Mouse (Mus musculus): ENCODE measurements around the gene Actl11. TPM values are rescaled to one million over a fixed set of nuclear protein-coding genes. Genes with fewer than 3 reads are reported as not detected.
A peak's percentile ranks its signal among the peaks of the same experiment; 100 is the strongest.

Gene Actl11
- polyA plus RNA-seq, 1 experiment from 2014 or later: not detected

- Histone ChIP-seq H3K4me3 (no peak overlapping the region), H3K4me1 (peaks cover 15% of the 10 kb centered on the region), H3K27ac (replicated peaks) (no peak overlapping the region), H3K27me3 (no peaks in the 10 kb centered on the region), H3K4me2 (replicated peaks) (no peak overlapping the region), H3K36me3 (peaks cover 6% of the 10 kb centered on the region; the same call in 1 of the 2 replicates), H3K9me3 (no peaks in the 10 kb centered on the region), H3K9ac (replicated peaks) (no peak overlapping the region)
- ATAC-seq (ENCODE audit: low FRiP score, low read depth): no peak
- 81% methylated on average over 13 of the region's 13 CpGs for WGBS
Observed at GRCm38 (mm10) chr9:107949184-107949921, 21.1 kb downstream of the Actl11 start.

GRCm38 (mm10) chr9:107949922-107950235 lies 21.6 kb downstream of the Actl11 start, which contains the start of gene Traip:
Gene Traip, plus strand, starts transcription at chr9:107950136.
- Histone ChIP-seq H3K4me2 (replicated peaks) (peak within 1 kb of the TSS; percentile 88), H3K27ac (replicated peaks) (peak within 1 kb of the TSS; percentile 86), H3K4me3 (peak within 1 kb of the TSS; percentile 70), H3K9me3 (no peaks in the 10 kb centered on the region), H3K36me3 (peaks cover 6% of the 10 kb centered on the region; the same call in 1 of the 2 replicates), H3K4me1 (peaks cover 15% of the 10 kb centered on the region), H3K27me3 (no peaks in the 10 kb centered on the region), H3K9ac (replicated peaks) (peak within 1 kb of the TSS; percentile 64)
- WGBS: 92% methylated on average over 10 of the region's 10 CpGs
- no peak for ATAC-seq (ENCODE audit: low FRiP score, low read depth)

GRCm38 (mm10) chr9:107950460-107951355 lies 22.4 kb downstream of the Actl11 start:
- 16% methylated on average over 45 of the region's 45 CpGs for WGBS
- peak overlapping the region; percentile 64 for H3K9ac ChIP-seq (replicated peaks)
- H3K4me2 ChIP-seq (replicated peaks): peak overlapping the region; percentile 88
- peak; percentile 95 for ATAC-seq (ENCODE audit: low FRiP score, low read depth)
- H3K36me3 ChIP-seq: peaks cover 6% of the 10 kb centered on the region; the same call in 1 of the 2 replicates
- H3K4me1 ChIP-seq: peaks cover 15% of the 10 kb centered on the region
- H3K27ac ChIP-seq (replicated peaks): peak overlapping the region; percentile 86
- peak overlapping the region; percentile 70 for H3K4me3 ChIP-seq
- H3K9me3 ChIP-seq: no peaks in the 10 kb centered on the region
- no peaks in the 10 kb centered on the region for H3K27me3 ChIP-seq

- Histone ChIP-seq H3K4me2 (replicated peaks) (no peak overlapping the region), H3K9me3 (no peaks in the 10 kb centered on the region), H3K36me3 (peaks cover 35% of the 10 kb centered on the region), H3K27me3 (no peaks in the 10 kb centered on the region), H3K4me3 (no peak overlapping the region), H3K4me1 (peaks cover 11% of the 10 kb centered on the region), H3K9ac (replicated peaks) (no peak overlapping the region), H3K27ac (replicated peaks) (no peak overlapping the region)
- ATAC-seq (ENCODE audit: low FRiP score, low read depth): no peak
- 82% methylated on average over 6 of the region's 6 CpGs for WGBS
Observed at GRCm38 (mm10) chr9:107955613-107956289, 27.5 kb downstream of the Actl11 start.

GRCm38 (mm10) chr9:107957141-107957540 lies 28.9 kb downstream of the Actl11 start:
- no peak for ATAC-seq (ENCODE audit: low FRiP score, low read depth)
- H3K4me2 ChIP-seq (replicated peaks): no peak overlapping the region
- H3K4me1 ChIP-seq: peaks cover 10% of the 10 kb centered on the region
- no peaks in the 10 kb centered on the region for H3K27me3 ChIP-seq
- no peak overlapping the region for H3K9ac ChIP-seq (replicated peaks)
- H3K27ac ChIP-seq (replicated peaks): no peak overlapping the region
- H3K36me3 ChIP-seq: peaks cover 44% of the 10 kb centered on the region
- 22% methylated on average over 6 of the region's 6 CpGs for WGBS
- H3K9me3 ChIP-seq: no peaks in the 10 kb centered on the region
- no peak overlapping the region for H3K4me3 ChIP-seq

GRCm38 (mm10) chr9:107959896-107960295 lies 31.6 kb downstream of the Actl11 start:
- H3K4me2 ChIP-seq (replicated peaks): no peak overlapping the region
- no peak overlapping the region for H3K9ac ChIP-seq (replicated peaks)
- 70% methylated on average over 6 of the region's 6 CpGs for WGBS
- H3K9me3 ChIP-seq: no peaks in the 10 kb centered on the region
- H3K27me3 ChIP-seq: no peaks in the 10 kb centered on the region
- H3K4me3 ChIP-seq: no peak overlapping the region
- peaks cover 10% of the 10 kb centered on the region for H3K4me1 ChIP-seq
- H3K36me3 ChIP-seq: peaks cover 47% of the 10 kb centered on the region
- H3K27ac ChIP-seq (replicated peaks): no peak overlapping the region; the same call in 1 of the 2 replicates
- ATAC-seq (ENCODE audit: low FRiP score, low read depth): no peak

GRCm38 (mm10) chr9:107960928-107961327 lies 32.7 kb downstream of the Actl11 start:
- Histone ChIP-seq H3K9ac (replicated peaks) (no peak overlapping the region), H3K4me3 (no peak overlapping the region), H3K27me3 (no peaks in the 10 kb centered on the region), H3K4me1 (peaks cover 10% of the 10 kb centered on the region), H3K4me2 (replicated peaks) (no peak overlapping the region), H3K36me3 (peaks cover 53% of the 10 kb centered on the region), H3K9me3 (no peaks in the 10 kb centered on the region), H3K27ac (replicated peaks) (peak overlapping the region; percentile 65)
- 80% methylated on average over 4 of the region's 4 CpGs for WGBS
- no peak for ATAC-seq (ENCODE audit: low FRiP score, low read depth)

- ATAC-seq (ENCODE audit: low FRiP score, low read depth): no peak
- H3K9ac ChIP-seq (replicated peaks): no peak overlapping the region; the same call in 1 of the 2 replicates
- peak overlapping the region; percentile 65 for H3K27ac ChIP-seq (replicated peaks)
- H3K9me3 ChIP-seq: no peaks in the 10 kb centered on the region
- peaks cover 10% of the 10 kb centered on the region for H3K4me1 ChIP-seq
- H3K36me3 ChIP-seq: peaks cover 55% of the 10 kb centered on the region
- H3K4me3 ChIP-seq: no peak overlapping the region
- no peaks in the 10 kb centered on the region for H3K27me3 ChIP-seq
- 72% methylated on average over 10 of the region's 10 CpGs for WGBS
- no peak overlapping the region for H3K4me2 ChIP-seq (replicated peaks)
Observed at GRCm38 (mm10) chr9:107961351-107961762, 33.1 kb downstream of the Actl11 start.

GRCm38 (mm10) chr9:107961881-107962280 lies 33.6 kb downstream of the Actl11 start:
- Histone ChIP-seq H3K9me3 (no peaks in the 10 kb centered on the region), H3K4me3 (no peak overlapping the region), H3K27ac (replicated peaks) (peak overlapping the region; percentile 65), H3K4me1 (peaks cover 10% of the 10 kb centered on the region), H3K9ac (replicated peaks) (no peak overlapping the region; the same call in 1 of the 2 replicates), H3K27me3 (no peaks in the 10 kb centered on the region), H3K4me2 (replicated peaks) (no peak overlapping the region), H3K36me3 (peaks cover 54% of the 10 kb centered on the region)
- 52% methylated on average over 5 of the region's 5 CpGs for WGBS
- peak; percentile 54; the same call in 1 of the 2 replicates for ATAC-seq (ENCODE audit: low FRiP score, low read depth)

GRCm38 (mm10) chr9:107962916-107963315 lies 34.6 kb downstream of the Actl11 start:
- no peak for ATAC-seq (ENCODE audit: low FRiP score, low read depth)
- H3K9me3 ChIP-seq: no peaks in the 10 kb centered on the region
- H3K4me1 ChIP-seq: peaks cover 10% of the 10 kb centered on the region
- 94% methylated on average over 9 of the region's 9 CpGs for WGBS
- no peak overlapping the region for H3K4me3 ChIP-seq
- H3K9ac ChIP-seq (replicated peaks): no peak overlapping the region
- H3K4me2 ChIP-seq (replicated peaks): no peak overlapping the region
- H3K36me3 ChIP-seq: peaks cover 48% of the 10 kb centered on the region
- H3K27me3 ChIP-seq: no peaks in the 10 kb centered on the region
- H3K27ac ChIP-seq (replicated peaks): no peak overlapping the region

GRCm38 (mm10) chr9:107963700-107964099 lies 35.4 kb downstream of the Actl11 start:
- peaks cover 10% of the 10 kb centered on the region for H3K4me1 ChIP-seq
- no peak for ATAC-seq (ENCODE audit: low FRiP score, low read depth)
- H3K9ac ChIP-seq (replicated peaks): no peak overlapping the region
- H3K27ac ChIP-seq (replicated peaks): no peak overlapping the region
- H3K36me3 ChIP-seq: peaks cover 46% of the 10 kb centered on the region
- H3K4me3 ChIP-seq: no peak overlapping the region
- H3K4me2 ChIP-seq (replicated peaks): no peak overlapping the region
- H3K9me3 ChIP-seq: no peaks in the 10 kb centered on the region
- H3K27me3 ChIP-seq: no peaks in the 10 kb centered on the region
- 28% methylated on average over 5 of the region's 5 CpGs for WGBS
